Mouse (Mus musculus) lung, embryonic 16.5 days (tissue): Measurements from ENCODE around the gene Tha1. TPM values are rescaled to one million over a fixed set of nuclear protein-coding genes. Genes with fewer than 3 reads are reported as not detected.
"Not testable (repeated sequence)": the region's sequence is repeated elsewhere in the genome, so short reads cannot be mapped to it uniquely, and the experiment has no call there.

Source experiments
- ATAC-seq: fragments of 200-750 bp; cut with Nextera tagmentation; 2 replicates; pipeline ENCODE4 v1.8.0; 2017; ENCODE audit warnings: low read depth, mild to moderate bottlenecking, moderate library complexity
- H3K27ac ChIP-seq: fragments of 300-500 bp; sonication (generic); 2 replicates; pipeline ENCODE4 v1.5.1; 2014; ENCODE audit warnings: mild to moderate bottlenecking, control low read depth, low read length
- H3K27me3 ChIP-seq: fragments of 300-500 bp; sonication (generic); 2 replicates; pipeline ENCODE4 v1.6.1; 2014; ENCODE audit warnings: low read depth, low read length, mixed read lengths; ENCODE audit not compliant: control insufficient read depth, insufficient read depth
- H3K36me3 ChIP-seq: fragments of 300-500 bp; sonication (generic); 2 replicates; pipeline ENCODE4 v1.6.1; 2014; ENCODE audit warnings: low read length; ENCODE audit not compliant: control insufficient read depth, insufficient read depth
- H3K4me1 ChIP-seq: fragments of 300-500 bp; sonication (generic); replicated peaks from 2 replicates; pipeline ENCODE4 v1.6.1; 2014; ENCODE audit warnings: low read length, mixed read lengths; ENCODE audit not compliant: control insufficient read depth, insufficient read depth
- H3K4me2 ChIP-seq: fragments of 300-500 bp; sonication (generic); 2 replicates; pipeline ENCODE4 v1.6.1; 2014; ENCODE audit warnings: low read depth, low read length, control low read depth
- H3K4me3 ChIP-seq: fragments of 300-500 bp; sonication (generic); 2 replicates; pipeline ENCODE4 v1.5.1; 2014; ENCODE audit warnings: mild to moderate bottlenecking, low read length, control low read depth
- H3K9ac ChIP-seq: fragments of 300-500 bp; sonication (generic); 2 replicates; pipeline ENCODE4 v1.6.1; 2014; ENCODE audit warnings: low read length, control low read depth
- H3K9me3 ChIP-seq: fragments of 300-500 bp; sonication (generic); 2 replicates; pipeline ENCODE4 v1.6.1; 2016; ENCODE audit warnings: low read length; ENCODE audit not compliant: control insufficient read depth
- WGBS: fragments of 180-500 bp; shearing (Covaris S2); extraction: QIAGEN DNeasy Blood & Tissue Kit; methylation state at CpG from one replicate; pipeline ENCODE4 v1.1.7; 2014; 5-methylcytosine and 5-hydroxymethylcytosine counted together
- polyA plus RNA-seq: library from polyadenylated mRNA; unstranded; fragments of >200 nt; fragmentation: Nextera tagmentation; extraction: Ambion mirVana; gene quantifications from 2 replicates; pipeline ENCODE4 v1.2.1, GENCODE M21; 2015

Gene Tha1
- polyA plus RNA-seq, 1 experiment from 2014 or later: 4.6 TPM

DNA sequence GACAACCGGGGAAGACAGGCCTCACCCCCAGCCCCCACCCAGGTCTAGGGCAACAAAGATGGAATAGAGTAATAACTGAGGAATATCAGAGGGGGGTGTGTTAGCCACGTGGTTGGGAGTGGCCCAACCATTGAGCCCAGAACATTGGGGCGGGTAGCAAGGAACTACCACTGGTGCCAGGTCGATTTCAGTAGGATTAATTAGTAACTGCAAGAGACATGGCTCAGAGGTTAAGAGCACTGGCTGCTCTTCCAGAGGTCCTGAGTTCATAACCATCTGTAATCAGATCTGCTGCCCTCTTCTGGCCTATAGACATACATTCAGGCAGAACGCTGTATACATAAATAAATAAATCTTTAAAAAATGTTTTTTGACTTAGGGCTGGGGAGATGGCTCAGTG is 26.6 kb downstream of the Tha1 start:
- H3K27me3 ChIP-seq: no peaks in the 10 kb centered on the region
- no peak for ATAC-seq
- no peaks in the 10 kb centered on the region for H3K9me3 ChIP-seq
- no peaks in the 10 kb centered on the region; the same call in 1 of the 2 replicates for H3K36me3 ChIP-seq
- no peak overlapping the region for H3K27ac ChIP-seq
- H3K4me1 ChIP-seq: peaks cover 23% of the 10 kb centered on the region
- H3K9ac ChIP-seq: no peak overlapping the region
- WGBS: 42% methylated on average over 5 of the region's 5 CpGs
- H3K4me3 ChIP-seq: no peak overlapping the region
- no peak overlapping the region for H3K4me2 ChIP-seq

DNA sequence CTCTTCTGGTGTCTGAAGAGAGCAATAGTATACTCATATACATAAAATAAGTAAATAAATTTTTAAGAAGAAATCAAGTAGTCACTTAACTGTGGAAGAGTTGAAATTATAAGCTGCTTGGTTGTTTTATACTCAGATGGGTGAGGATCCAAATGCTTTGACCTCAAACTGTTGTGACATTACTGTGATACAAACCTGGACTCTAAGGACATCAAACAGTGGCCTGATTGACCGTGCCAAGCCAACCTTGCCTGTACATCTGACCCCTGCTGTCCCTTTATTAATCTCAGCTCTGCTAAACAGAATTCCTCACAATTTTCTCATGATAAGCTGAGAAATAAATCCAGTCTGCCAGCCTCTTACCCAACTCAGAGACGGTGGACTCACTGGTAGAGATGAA is 27.6 kb downstream of the Tha1 start:
- H3K36me3 ChIP-seq: no peaks in the 10 kb centered on the region
- no peak overlapping the region for H3K4me2 ChIP-seq
- no peaks in the 10 kb centered on the region for H3K27me3 ChIP-seq
- 77% methylated on average over 2 of the region's 2 CpGs for WGBS
- H3K4me3 ChIP-seq: no peak overlapping the region
- H3K27ac ChIP-seq: no peak overlapping the region
- no peak for ATAC-seq
- no peaks in the 10 kb centered on the region for H3K9me3 ChIP-seq
- peaks cover 19% of the 10 kb centered on the region for H3K4me1 ChIP-seq
- no peak overlapping the region for H3K9ac ChIP-seq

DNA sequence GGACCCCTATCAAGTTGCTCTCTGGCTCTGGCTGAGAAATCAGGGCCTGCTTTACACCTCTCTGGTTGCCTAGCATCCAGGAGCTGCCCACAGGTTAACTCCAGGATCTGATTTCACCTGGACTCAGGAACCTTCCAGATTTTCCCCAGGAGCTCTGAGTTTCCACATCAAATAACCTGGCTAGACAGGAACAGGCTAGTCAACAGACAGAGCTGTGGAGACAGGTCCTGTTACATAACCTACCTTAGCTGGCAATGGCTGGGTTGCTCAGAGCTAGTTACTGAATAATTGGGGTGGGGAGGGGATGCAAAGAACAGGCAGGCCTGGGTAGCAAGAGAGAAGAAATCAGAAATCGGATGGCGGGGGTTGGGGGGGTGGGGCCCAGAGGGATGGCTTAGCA is 28.3 kb downstream of the Tha1 start:
- H3K4me2 ChIP-seq: no peak overlapping the region
- H3K4me3 ChIP-seq: no peak overlapping the region
- H3K9me3 ChIP-seq: no peaks in the 10 kb centered on the region
- H3K27ac ChIP-seq: 0 out of 2 replicates have a peak overlapping the region, but pooled peaks have one; percentile 3
- H3K27me3 ChIP-seq: no peaks in the 10 kb centered on the region
- no peaks in the 10 kb centered on the region for H3K36me3 ChIP-seq
- H3K9ac ChIP-seq: no peak overlapping the region
- peaks cover 13% of the 10 kb centered on the region for H3K4me1 ChIP-seq
- ATAC-seq: no peak
- 54% methylated on average over 2 of the region's 2 CpGs for WGBS

GRCm38 (mm10) chr11:117843434-117843833 is 29.8 kb downstream of the Tha1 start:
- H3K4me3 ChIP-seq: no peak overlapping the region
- H3K9me3 ChIP-seq: no peaks in the 10 kb centered on the region
- no peak overlapping the region for H3K9ac ChIP-seq
- ATAC-seq: no peak
- no peak overlapping the region for H3K27ac ChIP-seq
- H3K27me3 ChIP-seq: no peaks in the 10 kb centered on the region
- WGBS: 85% methylated on average over 2 of the region's 2 CpGs
- no peaks in the 10 kb centered on the region for H3K36me3 ChIP-seq
- H3K4me1 ChIP-seq: peaks cover 8% of the 10 kb centered on the region
- H3K4me2 ChIP-seq: no peak overlapping the region

- H3K27ac ChIP-seq: no peak overlapping the region
- WGBS: 61% methylated on average over 1 of the region's 1 CpGs
Observed at GRCm38 (mm10) chr11:117840910-117841309, 32.4 kb downstream of the Tha1 start.

GRCm38 (mm10) chr11:117839021-117839420 is 34.3 kb downstream of the Tha1 start:
- WGBS: 85% methylated on average over 1 of the region's 1 CpGs

More at GRCm38 (mm10) chr11:117840910-117841309, 32.4 kb downstream of the Tha1 start:
- ATAC-seq: no peak
- Histone ChIP-seq H3K36me3 (no peaks in the 10 kb centered on the region), H3K9ac (no peak overlapping the region), H3K4me1 (peaks cover 5% of the 10 kb centered on the region), H3K4me2 (no peak overlapping the region), H3K9me3 (no peaks in the 10 kb centered on the region), H3K4me3 (no peak overlapping the region), H3K27me3 (no peaks in the 10 kb centered on the region)

DNA sequence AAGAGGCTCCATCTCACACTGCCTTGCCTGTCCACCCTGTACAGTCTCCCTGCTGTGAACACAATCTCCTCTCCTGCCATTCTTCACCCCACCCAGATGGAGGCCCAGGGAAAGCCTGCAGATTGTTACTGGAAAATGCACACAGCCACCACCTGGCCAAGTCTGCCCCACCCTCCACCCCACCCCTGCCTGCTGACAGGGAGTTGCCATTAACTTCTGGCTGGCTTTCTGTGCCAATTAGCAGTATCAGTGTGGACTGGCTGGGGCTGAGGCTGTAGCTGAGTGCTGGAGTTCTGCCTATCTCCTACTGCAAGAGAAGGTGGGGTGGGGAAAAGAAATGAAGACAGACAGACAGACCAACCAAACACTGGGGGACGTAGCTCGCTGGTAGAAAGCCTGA is 34.7 kb downstream of the Tha1 start:
- H3K4me1 ChIP-seq: peaks cover 5% of the 10 kb centered on the region
- no peaks in the 10 kb centered on the region for H3K9me3 ChIP-seq
- no peaks in the 10 kb centered on the region for H3K27me3 ChIP-seq
- no peaks in the 10 kb centered on the region for H3K36me3 ChIP-seq
- H3K4me2 ChIP-seq: no peak overlapping the region
- no peak overlapping the region for H3K9ac ChIP-seq
- H3K4me3 ChIP-seq: no peak overlapping the region
- H3K27ac ChIP-seq: no peak overlapping the region
- no peak for ATAC-seq
- WGBS: 63% methylated on average over 2 of the region's 2 CpGs

More at GRCm38 (mm10) chr11:117839021-117839420, 34.3 kb downstream of the Tha1 start:
- no peak overlapping the region for H3K4me3 ChIP-seq
- peaks cover 5% of the 10 kb centered on the region for H3K4me1 ChIP-seq
- no peaks in the 10 kb centered on the region for H3K27me3 ChIP-seq
- H3K27ac ChIP-seq: no peak overlapping the region
- no peak overlapping the region for H3K4me2 ChIP-seq
- ATAC-seq: no peak
- H3K9ac ChIP-seq: no peak overlapping the region
- H3K9me3 ChIP-seq: no peaks in the 10 kb centered on the region
- H3K36me3 ChIP-seq: no peaks in the 10 kb centered on the region

GRCm38 (mm10) chr11:117836306-117836705 is 37.0 kb downstream of the Tha1 start:
- H3K4me1 ChIP-seq: peaks cover 11% of the 10 kb centered on the region
- peak; percentile 29; the same call in 1 of the 2 replicates for ATAC-seq
- H3K9ac ChIP-seq: no peak overlapping the region
- H3K4me3 ChIP-seq: peak overlapping the region; percentile 32
- H3K4me2 ChIP-seq: peak overlapping the region; percentile 54
- H3K27ac ChIP-seq: no peak overlapping the region
- H3K27me3 ChIP-seq: no peaks in the 10 kb centered on the region
- no peaks in the 10 kb centered on the region for H3K9me3 ChIP-seq
- WGBS: 16% methylated on average over 13 of the region's 13 CpGs
- no peaks in the 10 kb centered on the region for H3K36me3 ChIP-seq

GRCm38 (mm10) chr11:117834086-117834485 is 39.2 kb downstream of the Tha1 start:
- no peak for ATAC-seq
- H3K9ac ChIP-seq: no peak overlapping the region
- no peak overlapping the region for H3K4me2 ChIP-seq
- H3K4me3 ChIP-seq: no peak overlapping the region
- 83% methylated on average over 8 of the region's 8 CpGs for WGBS
- no peak overlapping the region for H3K27ac ChIP-seq
- H3K4me1 ChIP-seq: peaks cover 31% of the 10 kb centered on the region
- no peaks in the 10 kb centered on the region for H3K27me3 ChIP-seq
- H3K36me3 ChIP-seq: no peaks in the 10 kb centered on the region
- no peaks in the 10 kb centered on the region for H3K9me3 ChIP-seq

DNA sequence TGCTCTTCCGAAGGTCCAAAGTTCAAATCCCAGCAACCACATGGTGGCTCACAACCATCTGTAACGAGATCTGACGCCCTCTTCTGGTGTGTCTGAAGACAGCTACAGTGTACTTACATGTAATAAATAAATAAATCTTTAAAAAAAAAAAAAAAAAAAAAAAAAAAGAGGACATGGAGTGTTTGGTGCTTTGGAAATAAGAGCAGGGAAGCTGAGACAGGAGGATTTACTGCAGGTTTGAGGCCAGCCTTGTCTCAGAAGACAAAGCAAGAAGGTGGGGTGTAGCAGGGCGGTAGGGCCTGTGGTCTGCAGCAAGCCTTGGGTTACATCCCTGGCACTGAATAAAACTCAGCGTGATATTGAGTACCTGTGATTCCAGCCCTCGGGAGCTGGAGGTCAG is 39.8 kb downstream of the Tha1 start:
- H3K27me3 ChIP-seq, ATAC-seq, H3K4me2 ChIP-seq, H3K4me3 ChIP-seq, H3K9me3 ChIP-seq, H3K27ac ChIP-seq, H3K36me3 ChIP-seq, H3K9ac ChIP-seq: not testable (repeated sequence)
- WGBS: 96% methylated on average over 4 of the region's 6 CpGs
- H3K4me1 ChIP-seq: peaks cover 37% of the 10 kb centered on the region
